Mouse (Mus musculus): ENCODE measurements around the gene Lyrm9.

GRCm38 (mm10) chr11:78803587-78804316, 22.6 kb upstream of the Lyrm9 start:
- no peak for TF ChIP-seq CTCF (conservative IDR thresholded peaks at IDR 0.05; ENCODE audit: low read length)
- no peak for TF ChIP-seq POU5F1 (IDR thresholded peaks at IDR 0.05; ENCODE audit: borderline replicate concordance, low read length)

All from E14TG2a.4 (cell line).